Mouse (Mus musculus): Measurements from ENCODE around the gene Anks6. TPM values are rescaled to one million over a fixed set of nuclear protein-coding genes. Genes with fewer than 3 reads are reported as not detected.

Gene Anks6
- polyA plus RNA-seq, 1 experiment from 2014 or later = 2.7 TPM

GRCm38 (mm10) chr4:47023949-47024348, 33.3 kb downstream of the Anks6 start:
- 100% methylated on average over 6 of the region's 6 CpGs for WGBS (ENCODE audit: missing documents)
- H3K27ac ChIP-seq = no peak overlapping the region

GRCm38 (mm10) chr4:47022804-47023603, 34.2 kb downstream of the Anks6 start:
- WGBS (ENCODE audit: missing documents) = 71% methylated on average over 8 of the region's 10 CpGs
- Histone ChIP-seq H3K36me3 (ENCODE audit: inconsistent target) (no peaks in the 10 kb centered on the region), H3K4me3 (ENCODE audit: inconsistent target) (no peak overlapping the region), H3K79me2 (ENCODE audit: inconsistent target) (no peaks in the 10 kb centered on the region), H3K27ac (no peak overlapping the region)

More at GRCm38 (mm10) chr4:47023949-47024348, 33.3 kb downstream of the Anks6 start:
- Histone ChIP-seq H3K79me2 (ENCODE audit: inconsistent target) (no peaks in the 10 kb centered on the region), H3K4me3 (ENCODE audit: inconsistent target) (no peak overlapping the region), H3K36me3 (ENCODE audit: inconsistent target) (no peaks in the 10 kb centered on the region)

GRCm38 (mm10) chr4:47020563-47020962, 36.7 kb downstream of the Anks6 start:
- no peaks in the 10 kb centered on the region for H3K36me3 ChIP-seq (ENCODE audit: inconsistent target)
- no peak overlapping the region for H3K4me3 ChIP-seq (ENCODE audit: inconsistent target)
- no peaks in the 10 kb centered on the region for H3K79me2 ChIP-seq (ENCODE audit: inconsistent target)
- 7% methylated on average over 5 of the region's 5 CpGs for WGBS (ENCODE audit: missing documents)
- H3K27ac ChIP-seq = no peak overlapping the region

DNA sequence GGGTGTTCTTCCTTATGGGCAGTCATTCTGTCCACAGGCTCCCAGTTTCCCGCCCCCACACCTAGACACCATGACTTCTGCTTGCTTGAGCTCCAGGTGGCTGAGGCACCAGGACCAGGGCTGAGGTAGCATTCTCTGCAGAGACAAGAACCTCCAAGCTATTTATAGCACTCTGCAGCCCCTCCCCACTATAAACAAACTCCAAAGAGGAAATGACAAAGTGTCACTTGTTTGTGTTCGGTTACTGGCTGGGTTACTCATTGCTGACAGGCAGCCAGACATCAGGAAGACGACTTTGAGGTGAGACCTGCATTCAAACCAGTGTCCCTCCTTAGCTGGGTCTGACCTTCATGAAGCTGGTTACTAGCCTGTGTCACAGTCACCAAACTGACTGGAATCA, 42.1 kb downstream of the Anks6 start:
- Histone ChIP-seq H3K79me2 (ENCODE audit: inconsistent target) (no peaks in the 10 kb centered on the region), H3K4me3 (ENCODE audit: inconsistent target) (no peak overlapping the region), H3K27ac (peak overlapping the region; percentile 10), H3K36me3 (ENCODE audit: inconsistent target) (no peaks in the 10 kb centered on the region)
- WGBS (ENCODE audit: missing documents) = 36% methylated on average over 3 of the region's 3 CpGs

DNA sequence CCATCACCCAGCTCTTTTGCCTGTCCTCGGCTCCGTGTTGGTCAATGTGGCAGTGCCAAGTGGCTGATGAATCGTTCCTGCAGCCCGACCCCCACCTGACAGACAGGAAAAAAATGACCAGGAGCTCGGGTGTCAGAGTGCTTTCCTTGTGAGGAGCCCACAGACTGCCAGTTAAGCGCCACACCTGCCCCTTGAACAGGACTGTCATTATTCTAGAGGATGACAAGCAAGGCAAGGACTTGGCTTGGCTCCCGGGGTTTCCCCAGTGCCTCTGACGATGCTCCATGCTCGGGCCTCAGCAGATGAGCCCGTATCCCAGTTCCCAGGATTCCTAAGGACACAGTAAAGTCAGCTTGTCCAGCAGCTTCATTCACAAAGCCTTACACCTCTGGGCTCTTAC, 44.8 kb downstream of the Anks6 start:
- no peak overlapping the region for H3K4me3 ChIP-seq (ENCODE audit: inconsistent target)
- no peaks in the 10 kb centered on the region for H3K36me3 ChIP-seq (ENCODE audit: inconsistent target)
- no peak overlapping the region for H3K27ac ChIP-seq
- no peaks in the 10 kb centered on the region for H3K79me2 ChIP-seq (ENCODE audit: inconsistent target)
- 93% methylated on average over 10 of the region's 10 CpGs for WGBS (ENCODE audit: missing documents)

GRCm38 (mm10) chr4:47010400-47011231, 46.6 kb downstream of the Anks6 start:
- Histone ChIP-seq H3K27ac (peak overlapping the region; percentile 85), H3K79me2 (ENCODE audit: inconsistent target) (no peaks in the 10 kb centered on the region), H3K36me3 (ENCODE audit: inconsistent target) (no peaks in the 10 kb centered on the region), H3K4me3 (ENCODE audit: inconsistent target) (peak overlapping the region; percentile 24)
- WGBS (ENCODE audit: missing documents) = 10% methylated on average over 12 of the region's 12 CpGs

- no peak overlapping the region for H3K27ac ChIP-seq
- H3K4me3 ChIP-seq (ENCODE audit: inconsistent target) = no peak overlapping the region
- 53% methylated on average over 8 of the region's 8 CpGs for WGBS (ENCODE audit: missing documents)
- no peaks in the 10 kb centered on the region for H3K36me3 ChIP-seq (ENCODE audit: inconsistent target)
- H3K79me2 ChIP-seq (ENCODE audit: inconsistent target) = no peaks in the 10 kb centered on the region
Observed at GRCm38 (mm10) chr4:47000626-47001395, 56.4 kb downstream of the Anks6 start.

GRCm38 (mm10) chr4:46997969-46998368, 59.3 kb downstream of the Anks6 start:
- Histone ChIP-seq H3K79me2 (ENCODE audit: inconsistent target) (no peaks in the 10 kb centered on the region), H3K27ac (no peak overlapping the region), H3K4me3 (ENCODE audit: inconsistent target) (no peak overlapping the region), H3K36me3 (ENCODE audit: inconsistent target) (no peaks in the 10 kb centered on the region)
- 76% methylated on average over 2 of the region's 2 CpGs for WGBS (ENCODE audit: missing documents)

- Histone ChIP-seq H3K36me3 (ENCODE audit: inconsistent target) (no peaks in the 10 kb centered on the region), H3K79me2 (ENCODE audit: inconsistent target) (no peaks in the 10 kb centered on the region), H3K4me3 (ENCODE audit: inconsistent target) (no peak overlapping the region), H3K27ac (no peak overlapping the region)
- 8% methylated on average over 8 of the region's 8 CpGs for WGBS (ENCODE audit: missing documents)
Observed at GRCm38 (mm10) chr4:46992827-46993473, 64.3 kb downstream of the Anks6 start.

DNA sequence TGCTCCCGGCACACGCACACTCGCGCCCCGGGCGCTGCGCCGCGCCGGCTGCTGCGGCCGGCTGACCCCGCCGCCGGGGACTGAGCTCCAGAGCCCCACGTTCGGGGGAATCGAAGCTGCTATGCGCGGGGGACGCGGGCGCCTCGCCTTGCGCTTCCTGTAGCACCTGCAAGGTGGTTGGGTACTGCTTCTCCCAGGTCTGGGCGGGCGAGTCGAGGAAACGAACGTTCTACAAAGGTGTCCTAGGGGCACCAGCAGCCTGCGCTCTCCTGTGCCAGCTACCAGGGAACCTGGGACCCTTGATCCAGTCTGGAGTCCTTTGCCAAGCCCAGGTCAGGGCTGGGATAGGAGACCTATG, 65.3 kb downstream of the Anks6 start:
- no peak overlapping the region for H3K27ac ChIP-seq
- no peak overlapping the region for H3K4me3 ChIP-seq (ENCODE audit: inconsistent target)
- no peaks in the 10 kb centered on the region for H3K36me3 ChIP-seq (ENCODE audit: inconsistent target)
- 3% methylated on average over 31 of the region's 31 CpGs for WGBS (ENCODE audit: missing documents)
- H3K79me2 ChIP-seq (ENCODE audit: inconsistent target) = no peaks in the 10 kb centered on the region

- Histone ChIP-seq H3K4me3 (ENCODE audit: inconsistent target) (no peak within 1 kb of the TSS), H3K27ac (no peak within 1 kb of the TSS), H3K36me3 (ENCODE audit: inconsistent target) (no peaks in the 10 kb centered on the region), H3K79me2 (ENCODE audit: inconsistent target) (no peaks in the 10 kb centered on the region)
- WGBS (ENCODE audit: missing documents) = 4% methylated on average over 95 of the region's 134 CpGs
Observed at GRCm38 (mm10) chr4:46991016-46991958, 65.9 kb downstream of the Anks6 start, which contains the start of gene Gabbr2. TSS of gene Gabbr2 (minus strand) at chr4:46991873.

GRCm38 (mm10) chr4:46990281-46991015, 66.8 kb downstream of the Anks6 start:
- Histone ChIP-seq H3K36me3 (ENCODE audit: inconsistent target) (no peaks in the 10 kb centered on the region), H3K27ac (no peak overlapping the region), H3K79me2 (ENCODE audit: inconsistent target) (no peaks in the 10 kb centered on the region), H3K4me3 (ENCODE audit: inconsistent target) (no peak overlapping the region)
- 15% methylated on average over 29 of the region's 29 CpGs for WGBS (ENCODE audit: missing documents)

GRCm38 (mm10) chr4:46989842-46990241, 67.4 kb downstream of the Anks6 start:
- H3K79me2 ChIP-seq (ENCODE audit: inconsistent target) = no peaks in the 10 kb centered on the region
- no peaks in the 10 kb centered on the region for H3K36me3 ChIP-seq (ENCODE audit: inconsistent target)
- WGBS (ENCODE audit: missing documents) = 9% methylated on average over 17 of the region's 17 CpGs
- H3K27ac ChIP-seq = no peak overlapping the region
- H3K4me3 ChIP-seq (ENCODE audit: inconsistent target) = no peak overlapping the region
